Mouse (Mus musculus) ES-Bruce4 (cell line): ENCODE results near the gene 1700067P10Rik. TPM values are rescaled to one million over a fixed set of nuclear protein-coding genes. Genes with fewer than 3 reads are reported as not detected.
A peak's percentile ranks its signal among the peaks of the same experiment; 100 is the strongest.

Experiments used
- H3K27ac ChIP-seq: 2 replicates; pipeline ENCODE4 v1.5.1; 2012; ENCODE audit warnings: low read length, inconsistent platforms; ENCODE audit not compliant: insufficient read depth
- H3K27me3 ChIP-seq: 2 replicates; pipeline ENCODE4 v1.6.1; 2012; ENCODE audit warnings: mild to moderate bottlenecking, low read length, inconsistent platforms; ENCODE audit not compliant: control insufficient read depth, poor library complexity, insufficient read depth, severe bottlenecking
- H3K36me3 ChIP-seq: 2 replicates; pipeline ENCODE4 v1.6.1; 2012; ENCODE audit warnings: inconsistent platforms, mild to moderate bottlenecking, low read length, moderate library complexity; ENCODE audit not compliant: control insufficient read depth, poor library complexity, insufficient read depth, severe bottlenecking
- H3K4me1 ChIP-seq: one replicate; pipeline ENCODE4 v1.8.1; 2011; ENCODE audit warnings: low read length; ENCODE audit not compliant: control insufficient read depth, insufficient read depth
- H3K4me3 ChIP-seq: 2 replicates; pipeline ENCODE4 v1.5.1; 2011; ENCODE audit warnings: low read depth, mild to moderate bottlenecking, low read length
- H3K9ac ChIP-seq: 2 replicates; pipeline ENCODE4 v1.6.1; 2012; ENCODE audit warnings: low read depth, mild to moderate bottlenecking, inconsistent platforms; ENCODE audit not compliant: poor library complexity, severe bottlenecking
- H3K9me3 ChIP-seq: replicated peaks from 2 replicates; pipeline ENCODE4 v1.6.1; 2012; ENCODE audit warnings: mild to moderate bottlenecking, low read length, inconsistent platforms; ENCODE audit not compliant: control insufficient read depth, poor library complexity, insufficient read depth, severe bottlenecking
- CTCF ChIP-seq: IDR thresholded peaks from one replicate; pipeline ENCODE4 v1.8.1; 2011; ENCODE audit warnings: low read depth, low read length
- EP300 ChIP-seq: IDR thresholded peaks from 2 replicates; pipeline ENCODE4 v1.6.1; 2011; ENCODE audit warnings: low read depth, low read length; ENCODE audit not compliant: insufficient read depth
- POLR2A ChIP-seq: IDR thresholded peaks from one replicate; pipeline ENCODE4 v1.8.1; 2011; ENCODE audit warnings: low read length; ENCODE audit not compliant: insufficient read depth
- polyA plus RNA-seq: library from polyadenylated mRNA; stranded (reverse); fragments of >200 nt; gene quantifications from 2 replicates; pipeline ENCODE4 v1.2.4, GENCODE M21; 2011; ENCODE audit warnings: low read depth; ENCODE audit not compliant: missing spikeins, insufficient read depth, insufficient read length

1700067P10Rik gene
- polyA plus RNA-seq, 1 experiment = not detected

GRCm38 (mm10) chr17:48094820-48095680 lies 5.9 kb downstream of the 1700067P10Rik start:
- no peak overlapping the region for H3K27ac ChIP-seq

GRCm38 (mm10) chr17:48095718-48096121 lies 6.6 kb downstream of the 1700067P10Rik start:
- no peaks in the 10 kb centered on the region for H3K36me3 ChIP-seq
- 0 out of 2 replicates have a peak overlapping the region, but pooled peaks have one; percentile 21 for H3K9ac ChIP-seq
- H3K9me3 ChIP-seq = peaks cover 6% of the 10 kb centered on the region; the same call in 1 of the 2 replicates
- no peak overlapping the region for H3K27ac ChIP-seq
- H3K4me3 ChIP-seq = no peak overlapping the region
- H3K4me1 ChIP-seq = no peaks in the 10 kb centered on the region
- TF ChIP-seq EP300 (no peak), POLR2A (no peak), CTCF (no peak)
- peaks cover 11% of the 10 kb centered on the region; the same call in 1 of the 2 replicates for H3K27me3 ChIP-seq

More at GRCm38 (mm10) chr17:48094820-48095680, 5.9 kb downstream of the 1700067P10Rik start:
- Histone ChIP-seq H3K4me1 (no peaks in the 10 kb centered on the region), H3K9me3 (peaks cover 6% of the 10 kb centered on the region; the same call in 1 of the 2 replicates), H3K27me3 (peaks cover 11% of the 10 kb centered on the region; the same call in 1 of the 2 replicates), H3K4me3 (no peak overlapping the region), H3K9ac (no peak overlapping the region), H3K36me3 (no peaks in the 10 kb centered on the region)
- TF ChIP-seq CTCF = no peak
- TF ChIP-seq EP300 = no peak
- TF ChIP-seq POLR2A = no peak

GRCm38 (mm10) chr17:48096321-48096720 lies 7.2 kb downstream of the 1700067P10Rik start:
- H3K4me3 ChIP-seq = peak overlapping the region; percentile 42

GRCm38 (mm10) chr17:48097011-48097742 lies 8.1 kb downstream of the 1700067P10Rik start:
- Histone ChIP-seq H3K9me3 (peaks cover 6% of the 10 kb centered on the region; the same call in 1 of the 2 replicates), H3K4me1 (no peaks in the 10 kb centered on the region), H3K4me3 (peak overlapping the region; percentile 42), H3K27ac (no peak overlapping the region), H3K36me3 (no peaks in the 10 kb centered on the region), H3K27me3 (peaks cover 11% of the 10 kb centered on the region; the same call in 1 of the 2 replicates), H3K9ac (no peak overlapping the region; the same call in 1 of the 2 replicates)
- TF ChIP-seq EP300 = no peak
- no peak for TF ChIP-seq POLR2A
- peak; percentile 15 for TF ChIP-seq CTCF

More at GRCm38 (mm10) chr17:48096321-48096720, 7.2 kb downstream of the 1700067P10Rik start:
- H3K27ac ChIP-seq = no peak overlapping the region
- H3K4me1 ChIP-seq = no peaks in the 10 kb centered on the region
- H3K9ac ChIP-seq = 0 out of 2 replicates have a peak overlapping the region, but pooled peaks have one; percentile 2
- H3K36me3 ChIP-seq = no peaks in the 10 kb centered on the region
- TF ChIP-seq POLR2A (no peak), EP300 (no peak), CTCF (no peak)
- H3K27me3 ChIP-seq = peaks cover 11% of the 10 kb centered on the region; the same call in 1 of the 2 replicates
- H3K9me3 ChIP-seq = peaks cover 6% of the 10 kb centered on the region; the same call in 1 of the 2 replicates

DNA sequence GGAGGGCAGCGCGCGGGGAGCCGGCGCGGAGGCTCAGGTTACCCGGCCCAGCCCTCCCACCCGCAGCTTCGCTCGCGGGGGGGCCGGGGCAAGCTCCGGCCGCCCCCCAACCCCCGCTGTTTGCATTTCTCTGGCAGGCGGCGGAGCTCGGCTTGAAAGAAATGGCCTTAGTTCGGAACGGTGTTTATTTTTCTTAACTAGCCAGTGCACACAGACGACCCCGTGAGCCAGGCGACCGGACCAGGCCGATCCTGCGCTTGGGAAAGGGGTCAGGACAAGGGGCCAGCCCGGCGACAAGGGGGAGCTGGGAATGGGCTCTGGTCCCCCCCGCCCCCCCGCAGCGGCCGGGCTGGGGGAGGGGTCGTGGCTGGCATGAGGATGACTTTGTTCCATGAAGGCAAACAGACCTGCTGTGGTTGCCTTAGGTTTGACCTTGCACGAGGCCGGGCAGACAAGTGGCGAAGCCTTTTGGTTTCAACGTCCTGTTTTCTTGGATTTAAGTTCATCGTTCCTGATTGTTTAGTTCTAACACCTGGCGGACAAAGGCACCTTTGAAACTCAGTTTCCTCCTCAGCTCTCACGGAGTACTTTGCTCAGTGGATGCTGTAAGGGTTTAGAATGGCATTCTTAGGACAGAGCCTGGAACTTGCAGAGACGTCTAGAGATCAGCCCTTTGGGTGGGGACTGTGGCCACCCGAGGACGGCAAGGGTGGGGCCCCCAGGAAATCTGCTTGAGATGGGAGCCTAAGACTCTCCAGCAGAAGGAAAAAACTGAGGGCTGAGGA lies 8.8 kb downstream of the 1700067P10Rik start:
- Histone ChIP-seq H3K9ac (no peak overlapping the region; the same call in 1 of the 2 replicates), H3K27ac (no peak overlapping the region), H3K9me3 (peaks cover 6% of the 10 kb centered on the region; the same call in 1 of the 2 replicates), H3K27me3 (peaks cover 11% of the 10 kb centered on the region; the same call in 1 of the 2 replicates), H3K4me3 (peak overlapping the region; percentile 29), H3K4me1 (no peaks in the 10 kb centered on the region), H3K36me3 (no peaks in the 10 kb centered on the region)
- no peak for TF ChIP-seq EP300
- TF ChIP-seq CTCF = no peak
- no peak for TF ChIP-seq POLR2A
